Mouse (Mus musculus) kidney, adult 8-10 months (tissue): Measurements from ENCODE around the gene Banf1.
"Not testable (repeated sequence)": the region's sequence is repeated elsewhere in the genome, so short reads cannot be mapped to it uniquely, and the experiment has no call there.

Experiments
- DNase-seq, 2 experiments: peaks; one replicate each; pipeline ENCODE4 v3.0.0; 2022

The Banf1 gene

DNA sequence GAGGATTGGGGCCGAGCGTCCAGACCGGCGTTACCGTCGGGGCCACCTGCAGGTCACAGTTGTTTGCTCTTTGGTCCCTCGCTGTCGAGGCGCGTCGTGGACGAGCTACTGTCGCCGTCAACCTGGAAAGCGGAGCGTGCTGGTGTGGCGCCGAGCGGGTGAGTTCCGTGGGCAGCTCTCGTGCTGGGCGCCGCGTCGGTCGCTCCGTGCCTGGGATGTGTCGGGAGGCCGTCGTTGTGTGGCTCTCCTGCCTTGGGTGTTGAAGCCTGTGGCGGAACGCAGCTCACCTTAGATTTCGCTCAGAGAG is at the start of gene Banf1:
Banf1 (minus strand) TSS at position 116 of the 307 bp plus-strand sequence.
- no peak for DNase-seq

DNA sequence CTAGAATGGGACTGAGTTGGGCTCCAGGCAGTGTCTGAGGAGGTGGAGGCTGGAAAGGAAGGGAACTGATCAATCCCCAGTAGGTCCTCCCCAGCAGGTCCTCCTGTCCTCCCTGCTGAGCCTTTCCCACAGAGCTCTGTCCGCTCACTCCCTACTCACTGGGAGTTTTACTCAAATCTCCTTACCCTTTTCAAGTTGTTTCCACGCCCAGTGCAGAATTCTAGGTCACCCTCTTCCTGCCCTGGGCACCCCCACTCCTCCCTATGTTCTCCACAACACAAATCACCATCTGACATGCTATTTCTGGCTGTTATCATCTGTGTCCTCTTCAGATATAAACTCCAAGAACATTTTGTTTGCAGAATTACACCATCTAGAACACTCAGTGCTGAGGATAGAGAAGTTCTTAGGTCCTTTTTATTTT is 47.6 kb upstream of the Banf1 start:
- no peak for DNase-seq

DNA sequence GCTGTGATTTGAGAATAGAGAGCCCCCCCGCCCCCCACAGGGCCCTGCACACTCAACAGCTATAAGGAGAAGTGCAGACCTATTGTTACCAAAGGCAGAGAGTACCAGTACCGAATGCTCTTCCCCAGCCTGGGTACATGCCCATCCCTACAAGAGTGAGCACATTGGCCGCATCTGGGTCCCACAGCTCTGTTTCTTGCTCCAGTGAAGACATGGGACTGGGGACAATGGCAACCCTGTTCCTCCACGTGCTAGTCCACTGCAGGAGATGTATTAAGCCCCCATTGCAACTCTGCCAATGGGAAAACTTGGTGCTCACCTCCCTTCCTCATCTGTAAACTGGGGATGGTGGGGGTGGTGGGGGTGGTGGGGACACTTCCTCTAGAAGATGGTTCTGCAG is 46.9 kb upstream of the Banf1 start:
- no peak for DNase-seq

DNA sequence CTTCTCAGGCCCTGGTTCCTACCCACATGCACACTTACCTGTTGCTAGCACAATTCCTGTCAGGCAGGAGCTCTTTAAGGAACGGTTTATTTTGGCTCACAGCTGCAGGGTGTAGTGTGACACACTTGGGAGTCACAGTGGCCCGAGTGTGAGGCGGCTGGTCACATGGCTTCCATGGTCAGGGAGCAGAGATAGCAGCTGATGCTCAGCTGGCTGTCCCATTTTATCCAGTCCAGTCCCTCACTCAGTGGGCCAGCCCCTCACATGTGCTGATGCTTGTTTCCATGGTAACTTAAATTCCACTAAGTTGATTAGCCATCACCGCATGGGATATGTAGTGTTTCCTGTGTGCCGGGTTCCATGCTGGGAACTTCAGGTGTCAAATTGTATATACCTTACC is 45.0 kb upstream of the Banf1 start:
- no peak for DNase-seq

DNA sequence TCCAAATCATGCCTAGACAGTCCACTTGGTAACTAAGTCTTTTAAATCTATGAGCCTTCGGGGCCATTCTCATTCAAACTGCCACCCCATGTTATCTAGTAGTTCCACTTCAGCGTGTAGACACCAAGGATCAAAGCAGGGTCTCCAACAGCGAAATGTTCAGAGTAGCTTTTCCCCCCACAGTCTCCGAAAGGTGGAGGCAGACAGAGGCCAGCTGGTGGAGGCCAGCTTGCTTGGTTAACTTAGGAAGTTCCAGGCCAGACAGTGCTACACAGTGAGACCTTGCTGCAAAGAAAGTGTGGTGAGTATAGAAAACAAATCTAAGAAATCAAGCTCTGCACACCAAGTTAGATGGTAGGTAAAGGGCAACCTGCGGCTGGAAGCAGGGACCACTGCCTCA is 43.7 kb upstream of the Banf1 start:
- no peak for DNase-seq

DNA sequence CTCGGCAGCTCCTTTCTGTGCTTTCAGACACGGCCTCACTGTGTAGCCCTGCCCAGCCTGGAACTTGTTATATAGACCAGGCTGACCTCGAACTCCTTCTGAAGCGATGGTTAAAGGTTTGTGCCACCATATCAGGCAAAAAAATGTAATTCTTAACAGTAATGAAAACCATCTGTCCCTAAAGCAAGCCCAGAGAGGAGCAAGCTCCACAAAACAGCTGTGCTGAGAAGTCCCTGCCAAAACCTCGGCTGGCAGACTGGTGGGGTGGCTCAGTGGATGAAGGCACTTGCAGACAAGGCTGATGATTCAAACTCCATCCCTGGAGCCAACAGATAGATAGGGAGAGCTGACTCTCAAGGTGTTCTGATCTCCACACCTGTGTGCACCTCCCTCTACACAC is 42.1 kb upstream of the Banf1 start:
- DNase-seq: no peak

DNA sequence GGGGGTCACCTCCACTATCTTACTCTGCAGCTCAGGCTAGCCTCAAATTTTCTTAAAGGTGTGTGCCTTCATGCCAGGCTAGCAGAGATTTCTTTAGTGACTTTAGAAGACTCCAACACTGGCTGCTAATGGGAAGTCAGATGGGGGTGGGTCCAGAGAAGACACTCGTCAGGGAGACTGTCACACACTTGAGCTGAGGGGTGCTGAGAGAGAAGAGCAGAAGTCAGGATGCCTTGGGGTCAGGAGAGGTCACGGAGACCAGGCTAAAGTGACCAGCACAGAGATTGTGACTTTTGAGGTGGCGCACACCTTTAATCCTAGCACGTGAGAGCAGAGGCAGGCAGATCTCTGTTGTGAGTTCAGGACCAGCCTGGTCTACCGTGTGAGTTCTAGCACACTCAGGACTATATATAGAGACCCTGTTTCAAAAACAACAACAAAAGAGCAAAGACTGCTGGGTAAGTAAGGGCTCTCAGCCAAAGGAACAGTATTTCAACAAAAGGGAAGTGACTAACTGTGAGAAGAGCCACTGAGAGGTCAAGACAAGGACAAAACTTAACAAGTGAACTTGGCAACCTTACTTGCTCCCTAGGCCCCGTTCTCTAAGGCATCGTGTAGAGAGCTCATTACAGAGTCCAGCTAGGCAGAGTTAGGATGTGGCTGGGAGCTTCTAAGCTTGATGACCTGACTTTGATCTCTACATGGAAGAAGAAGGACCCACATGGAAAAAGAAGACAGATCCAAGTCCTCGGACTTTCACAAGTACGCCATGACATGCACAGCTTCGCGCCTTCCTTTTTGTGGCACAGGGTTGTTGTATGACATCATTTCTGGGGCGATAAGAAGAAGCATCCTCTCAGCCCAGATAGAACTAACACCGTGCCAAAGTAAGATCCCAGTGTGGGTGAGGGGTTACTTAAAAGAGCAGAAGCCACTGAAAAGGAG is 41.4 kb upstream of the Banf1 start:
- DNase-seq: peak in 1 of 2 experiments; percentile 64

DNA sequence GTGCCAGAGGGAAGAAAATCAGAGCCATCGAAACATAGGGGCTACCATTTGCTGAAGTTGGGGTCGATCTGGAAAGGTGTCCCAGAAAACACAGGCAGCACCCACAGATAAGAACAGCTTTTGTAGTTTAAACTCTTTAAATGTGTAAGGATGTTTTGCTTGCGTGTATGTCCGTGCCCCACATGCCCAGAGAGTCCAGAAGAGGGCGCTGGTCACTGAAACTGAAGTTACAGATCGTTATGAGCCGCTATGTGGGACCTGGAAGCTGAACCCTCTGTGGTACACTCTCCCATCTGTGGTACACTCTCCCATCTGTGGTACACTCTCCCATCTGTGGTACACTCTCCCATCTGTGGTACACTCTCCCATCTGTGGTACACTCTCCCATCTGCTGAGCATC is 40.2 kb upstream of the Banf1 start:
- DNase-seq: peak in 1 of 2 experiments; percentile 72

DNA sequence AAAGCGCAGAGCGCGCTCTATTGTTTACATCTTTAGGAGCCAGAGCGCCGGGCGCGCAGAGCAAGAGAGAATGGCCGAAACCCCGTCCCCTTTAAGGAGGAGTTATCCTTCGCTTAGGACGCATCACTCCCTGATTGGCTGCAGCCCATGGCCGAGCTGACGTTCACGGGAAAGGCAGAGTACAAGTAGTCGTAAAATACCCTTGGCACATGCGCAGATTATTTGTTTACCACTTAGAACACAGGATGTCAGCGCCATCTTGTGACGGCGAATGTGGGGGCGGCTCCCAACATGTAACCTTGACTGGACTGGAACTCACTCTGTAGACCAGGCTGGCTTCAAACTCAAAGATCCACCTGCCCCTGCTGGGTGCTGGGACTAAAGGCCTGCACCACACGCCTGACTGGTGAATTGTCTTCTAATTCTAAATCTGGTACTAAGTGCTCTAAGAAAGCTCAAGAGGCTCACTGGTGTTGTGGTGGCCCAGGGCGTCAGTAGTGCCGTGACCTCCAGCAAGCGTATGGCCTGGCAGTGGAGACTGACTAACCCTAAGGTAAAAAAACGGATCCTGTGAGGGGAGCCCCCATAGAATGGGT is 39.7 kb upstream of the Banf1 start:
- DNase-seq: peak; percentile 70 to 71

DNA sequence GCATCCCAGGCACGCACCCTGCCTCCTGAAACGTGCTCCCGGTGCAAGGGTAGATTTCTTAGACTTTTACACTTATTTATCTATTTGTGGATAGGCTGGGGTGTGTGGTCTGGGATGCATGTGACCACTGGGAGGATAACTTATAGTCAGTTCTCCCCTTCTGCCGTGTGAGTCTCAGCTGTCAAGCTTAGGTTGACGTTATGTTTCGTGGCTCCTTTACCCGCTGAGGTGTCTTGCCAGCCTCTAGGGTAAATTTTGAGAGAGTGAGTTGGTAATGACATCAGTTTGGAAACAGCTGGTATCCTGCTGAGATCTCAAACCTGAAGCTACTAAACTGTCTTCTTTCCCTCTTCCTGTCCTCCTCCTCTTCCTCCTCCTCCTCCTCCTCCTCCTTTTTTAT is 39.0 kb upstream of the Banf1 start:
- DNase-seq: no peak

DNA sequence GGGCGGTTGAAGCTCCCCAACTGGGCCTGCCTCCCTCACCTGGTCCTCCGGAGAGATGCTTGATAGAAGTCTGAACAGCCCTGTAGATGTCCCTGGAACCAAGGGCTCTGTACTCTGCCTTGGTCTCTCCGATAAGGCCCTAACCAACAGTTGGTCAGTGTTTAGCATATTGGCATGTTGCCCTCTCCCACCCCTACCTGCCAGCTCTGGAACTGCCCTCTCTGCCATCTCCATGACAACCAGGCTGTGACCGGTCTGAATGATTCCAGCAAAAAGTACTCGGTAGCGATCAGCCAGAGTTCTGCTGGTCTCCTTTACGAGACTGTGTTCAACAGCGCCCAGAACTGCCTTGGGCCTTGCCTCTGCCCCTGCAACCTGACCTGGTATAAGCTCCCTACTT is 35.3 kb upstream of the Banf1 start, which contains the start of gene Tsga10ip:
Tsga10ip (minus strand) TSS at position 234 of the 400 bp plus-strand sequence.
- no peak for DNase-seq

DNA sequence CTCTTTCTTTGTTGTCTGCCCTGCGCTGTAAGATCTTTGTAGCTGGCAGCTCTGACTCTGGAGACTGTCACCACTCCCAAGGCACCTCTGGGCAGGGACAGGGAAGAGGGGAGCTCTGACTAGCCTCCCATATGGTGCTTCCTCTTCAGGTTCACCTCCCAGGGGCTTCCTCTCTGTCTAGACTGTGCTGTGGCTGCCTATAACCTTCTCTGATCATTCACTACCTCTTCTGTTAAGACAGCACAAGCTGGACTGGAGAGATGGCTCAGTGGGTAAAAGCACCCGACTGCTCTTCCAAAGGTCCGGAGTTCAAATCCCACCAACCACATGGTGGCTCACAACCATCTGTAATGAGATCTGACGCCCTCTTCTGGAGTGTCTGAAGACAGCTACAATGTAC is 34.1 kb upstream of the Banf1 start:
- DNase-seq: not testable (repeated sequence)

DNA sequence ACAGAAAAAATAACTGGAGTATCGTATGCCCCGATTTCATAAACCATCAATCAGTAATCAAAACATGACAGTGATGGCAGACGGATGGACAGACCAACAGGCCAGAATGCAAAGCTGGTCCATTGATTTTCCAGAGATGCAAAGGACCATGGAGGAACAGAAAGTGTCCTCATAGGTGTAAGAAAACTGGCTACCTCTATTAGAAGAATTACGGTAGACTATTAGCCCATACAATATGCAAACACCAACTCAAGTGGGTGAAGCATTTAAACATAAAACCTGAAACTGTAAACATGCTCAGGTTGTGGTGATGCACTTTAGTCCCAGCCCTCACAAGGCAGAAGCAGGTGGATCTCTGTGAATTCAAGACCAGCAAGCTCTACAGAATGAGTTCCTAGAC is 28.4 kb upstream of the Banf1 start:
- no peak for DNase-seq

DNA sequence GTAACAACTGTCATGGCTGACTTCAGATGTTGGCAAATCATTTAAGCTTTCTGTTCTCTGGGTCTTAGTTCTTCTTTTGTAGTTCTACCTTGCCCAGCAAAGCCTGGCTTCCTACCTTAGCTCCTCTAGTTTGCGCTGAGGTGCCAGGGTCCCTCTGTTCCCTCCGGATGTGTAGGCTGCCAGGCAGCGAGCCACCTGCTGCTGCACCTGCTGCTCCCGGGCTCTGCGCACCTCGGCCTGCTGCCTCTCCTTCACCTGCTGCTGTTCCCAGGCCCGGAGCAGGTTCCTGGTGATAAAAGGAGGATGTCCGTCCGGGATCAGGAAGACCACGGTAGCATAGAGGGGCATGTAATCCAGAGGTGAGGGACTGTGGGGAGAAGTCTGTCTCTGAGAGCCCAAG is 27.2 kb upstream of the Banf1 start:
- DNase-seq: no peak

DNA sequence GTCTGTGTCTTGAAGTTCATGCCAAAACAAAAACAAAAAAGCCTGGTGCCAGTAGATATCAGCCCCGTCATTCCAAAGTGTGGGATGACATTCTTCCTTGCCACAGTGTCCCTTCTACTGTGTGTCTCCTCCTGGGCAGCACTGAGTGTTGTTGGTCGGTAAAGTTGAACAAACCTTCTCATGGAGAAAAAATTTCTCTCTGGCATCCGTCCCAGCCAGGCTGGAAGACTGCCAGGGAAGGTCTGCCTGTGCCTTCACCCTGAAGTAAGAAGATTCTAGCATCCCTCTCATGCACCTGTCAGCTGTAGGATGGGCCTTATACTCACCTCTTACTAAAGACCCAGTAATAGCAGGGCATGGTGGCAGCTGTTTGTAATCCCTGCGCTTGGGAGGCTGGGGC is 25.9 kb upstream of the Banf1 start:
- DNase-seq: peak; percentile 65 to 86

DNA sequence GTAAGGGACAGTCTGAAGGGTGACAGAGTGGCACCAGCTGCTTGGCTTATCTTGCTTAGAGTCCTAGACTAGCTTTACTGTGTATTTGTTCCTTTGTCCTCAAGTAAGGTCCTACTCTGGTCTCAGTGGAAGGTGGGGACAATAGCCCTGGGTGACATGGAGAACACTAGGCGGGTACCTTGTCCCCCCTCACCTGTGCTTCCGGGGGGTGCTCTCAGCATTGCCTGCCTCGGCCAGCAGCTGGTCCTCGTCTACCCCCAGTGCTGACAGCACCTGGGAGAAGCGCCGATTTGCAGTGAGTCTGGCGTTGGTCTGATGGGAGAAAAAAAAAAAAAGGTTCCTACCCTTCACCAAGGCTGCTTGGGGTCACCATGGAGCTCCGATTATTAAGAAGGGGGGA is 23.4 kb upstream of the Banf1 start:
- no peak for DNase-seq

DNA sequence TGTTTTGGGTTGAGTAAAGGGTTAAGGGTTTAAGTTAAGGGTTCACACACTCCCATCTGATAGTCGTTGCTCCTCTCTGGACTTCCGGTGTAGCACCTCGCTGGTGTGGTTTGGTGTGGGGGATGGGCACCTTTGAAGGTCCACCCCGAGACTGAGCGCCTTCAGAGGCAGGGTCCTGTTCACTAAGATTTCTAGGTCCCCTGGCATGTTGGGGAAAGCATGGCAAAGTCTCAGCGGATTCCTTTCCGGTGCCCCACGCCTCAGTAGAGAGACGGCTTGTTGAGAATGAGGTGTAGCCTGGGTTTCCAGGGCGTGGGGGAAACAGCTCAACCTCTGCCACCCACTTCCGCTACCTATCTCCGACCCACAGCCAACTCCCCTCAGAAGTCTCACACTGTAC is 22.7 kb upstream of the Banf1 start:
- no peak for DNase-seq

DNA sequence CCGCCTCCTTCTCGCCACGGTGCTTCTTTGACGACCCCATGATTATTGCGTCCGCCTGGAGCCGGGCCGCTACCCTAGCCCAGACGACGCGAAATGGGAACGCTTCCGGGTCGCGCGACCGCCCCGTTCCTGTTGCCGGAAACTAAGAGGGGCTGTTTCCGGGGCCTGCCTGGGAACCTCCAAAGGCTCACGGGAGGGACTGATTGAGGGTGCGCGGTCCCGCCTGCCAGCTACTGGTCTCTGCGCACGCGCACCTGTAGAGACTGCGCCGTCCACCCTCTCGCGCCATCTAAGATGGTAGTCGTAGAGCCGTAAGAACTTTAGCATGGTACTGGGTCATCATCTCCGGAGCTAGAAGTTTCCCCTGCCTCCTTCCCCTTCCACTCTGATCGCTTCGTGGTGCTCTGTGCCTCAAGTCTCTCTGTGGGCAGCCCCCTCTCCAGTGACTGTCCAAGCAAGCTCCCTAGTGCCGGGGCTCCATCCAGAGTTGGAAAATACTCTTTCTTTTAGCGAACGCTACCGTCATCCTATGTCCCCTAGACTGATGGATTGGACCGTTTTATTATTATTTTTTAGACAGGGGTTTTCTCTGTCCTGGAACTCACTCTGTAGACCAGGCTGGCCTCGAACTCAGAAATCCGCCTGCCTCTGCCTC is 21.7 kb upstream of the Banf1 start, which contains the start of gene Sart1:
Sart1 (minus strand) TSS at position 116 of the 655 bp plus-strand sequence.
- peak; percentile 96 to 97 for DNase-seq

DNA sequence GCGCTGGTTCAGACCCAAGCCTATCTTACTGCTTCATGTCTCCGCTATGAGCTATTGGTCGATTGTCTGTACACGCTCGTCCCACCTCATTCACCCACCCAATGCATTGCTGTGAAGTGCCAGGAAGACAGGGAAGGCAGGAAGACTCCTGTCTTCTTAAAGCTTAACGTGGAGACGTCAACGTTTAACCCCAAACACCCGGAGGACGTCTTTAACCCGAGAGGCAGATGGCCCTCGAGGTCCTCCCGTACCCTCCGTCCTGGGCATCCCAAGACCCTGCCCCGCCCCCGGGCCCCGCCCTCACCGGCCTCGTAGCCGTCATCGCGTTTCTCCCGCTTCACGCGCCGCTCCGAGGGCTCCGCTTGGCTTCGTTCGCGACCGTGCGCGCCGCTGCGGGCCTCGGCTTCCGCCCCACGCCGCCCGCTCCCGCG is 21.1 kb upstream of the Banf1 start:
- peak in 1 of 2 experiments; percentile 24 for DNase-seq

DNA sequence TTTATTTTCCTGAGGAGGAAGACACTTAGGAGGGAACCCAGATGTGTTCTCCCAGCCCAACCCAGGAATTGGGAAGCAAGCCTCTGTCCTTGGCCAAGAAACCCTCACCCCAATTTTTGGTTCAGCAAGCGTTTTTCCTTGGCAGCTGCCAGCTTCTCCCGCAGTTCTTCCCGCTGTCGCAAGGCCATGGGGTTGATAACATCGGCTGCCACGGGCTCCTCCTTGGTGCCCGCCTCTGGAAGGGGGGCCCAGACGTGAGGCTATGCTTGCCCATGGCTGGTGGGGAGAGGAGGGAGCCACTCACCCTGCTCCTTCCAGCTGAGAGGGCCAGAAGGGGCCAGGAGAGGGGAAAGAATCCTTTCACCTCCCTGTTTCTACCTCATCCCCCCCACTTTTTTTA is 17.7 kb upstream of the Banf1 start:
- no peak for DNase-seq

DNA sequence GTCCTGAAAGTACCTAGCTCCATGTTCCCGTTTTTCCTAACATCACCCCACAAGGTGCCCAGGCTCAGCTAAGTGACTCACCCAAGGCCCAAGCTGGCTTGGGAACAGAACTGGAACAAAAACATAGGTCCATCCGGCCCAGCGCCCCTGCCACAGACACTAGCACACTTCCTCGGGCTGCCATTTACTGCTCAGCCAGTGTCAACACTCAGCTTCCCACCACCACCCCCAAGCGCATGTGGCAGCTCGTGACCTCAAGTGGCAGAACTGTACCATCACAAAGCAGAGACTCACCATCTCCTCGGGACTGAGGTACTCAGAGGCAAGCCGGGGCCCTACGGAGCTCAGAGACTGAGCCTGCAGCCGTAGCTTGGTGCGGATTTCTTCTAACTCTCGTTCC is 16.4 kb upstream of the Banf1 start:
- DNase-seq: no peak

DNA sequence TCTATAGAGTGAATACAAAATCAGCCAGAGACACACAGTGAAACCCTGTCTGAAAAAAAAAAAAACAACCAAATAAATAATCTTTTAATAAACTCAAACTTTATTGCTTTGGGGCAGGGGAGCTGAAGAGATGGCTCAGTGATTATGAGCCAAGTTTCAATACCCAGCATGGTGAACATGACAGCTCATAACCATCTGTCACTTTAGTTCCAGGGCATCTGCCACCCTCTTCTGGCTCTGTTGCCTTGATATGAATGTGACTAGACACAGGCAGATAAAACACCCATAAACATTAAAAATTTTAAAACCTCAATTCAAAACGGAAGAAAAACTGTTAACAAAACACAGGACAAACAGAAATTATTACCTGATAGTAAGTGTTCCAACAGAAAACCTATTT is 10.5 kb upstream of the Banf1 start:
- DNase-seq: no peak

DNA sequence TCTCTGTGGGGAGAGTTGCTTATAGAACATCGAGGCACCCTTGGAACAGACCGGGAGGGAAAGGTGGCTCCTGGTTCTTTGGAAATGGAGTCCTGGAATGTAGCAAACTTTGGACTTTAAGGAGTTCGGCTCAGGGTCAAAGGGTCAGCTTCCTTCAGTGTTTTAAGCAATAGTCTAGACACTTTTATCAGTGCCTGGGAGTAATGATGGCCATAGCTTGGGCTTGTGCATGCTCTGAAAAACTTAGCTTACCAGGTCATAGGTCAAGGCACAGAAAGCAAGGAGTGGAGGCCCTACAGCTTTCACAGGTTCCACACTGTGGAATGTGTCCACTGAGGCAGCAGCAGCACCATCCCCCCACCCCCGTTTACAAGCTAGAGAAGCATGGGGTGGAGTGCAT is 7.8 kb upstream of the Banf1 start:
- no peak for DNase-seq

DNA sequence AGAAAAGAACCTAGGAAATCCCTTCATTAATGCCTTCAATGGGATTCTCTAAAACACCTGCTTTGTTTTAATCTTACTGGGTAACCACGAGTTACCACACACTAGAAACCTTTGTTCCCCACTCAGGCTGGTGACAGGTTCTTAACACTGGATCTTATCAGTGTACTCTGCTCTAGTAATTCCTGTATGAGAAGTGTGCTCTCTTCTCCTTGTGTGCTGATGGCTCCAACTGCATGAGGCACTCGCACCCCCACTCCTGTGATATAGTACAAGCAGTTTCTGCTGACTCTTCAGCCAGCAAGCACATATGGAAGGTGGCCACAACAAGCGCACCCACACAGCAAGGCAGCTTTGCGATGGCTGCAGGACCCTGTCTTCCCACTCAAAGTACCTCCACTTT is 7.2 kb upstream of the Banf1 start:
- DNase-seq: no peak
